Mouse (Mus musculus) heart, postnatal 0 days (tissue): ENCODE data around the gene Lrrc32.

Source experiments
- CTCF ChIP-seq: IDR thresholded peaks from 2 replicates; pipeline ENCODE4 v1.5.1; 2016; ENCODE audit warnings: antibody characterized with exemption, control low read depth, low read depth
- EP300 ChIP-seq: IDR thresholded peaks from 2 replicates; pipeline ENCODE4 v1.6.1; 2016; ENCODE audit warnings: antibody characterized with exemption, low read depth

GRCm38 (mm10) chr7:98523813-98524361 is 34.8 kb downstream of the Lrrc32 start:
- TF ChIP-seq CTCF (no peak), EP300 (no peak)
